Mouse (Mus musculus): Measurements from ENCODE around the gene Cpeb3.

Cpeb3 gene

DNA sequence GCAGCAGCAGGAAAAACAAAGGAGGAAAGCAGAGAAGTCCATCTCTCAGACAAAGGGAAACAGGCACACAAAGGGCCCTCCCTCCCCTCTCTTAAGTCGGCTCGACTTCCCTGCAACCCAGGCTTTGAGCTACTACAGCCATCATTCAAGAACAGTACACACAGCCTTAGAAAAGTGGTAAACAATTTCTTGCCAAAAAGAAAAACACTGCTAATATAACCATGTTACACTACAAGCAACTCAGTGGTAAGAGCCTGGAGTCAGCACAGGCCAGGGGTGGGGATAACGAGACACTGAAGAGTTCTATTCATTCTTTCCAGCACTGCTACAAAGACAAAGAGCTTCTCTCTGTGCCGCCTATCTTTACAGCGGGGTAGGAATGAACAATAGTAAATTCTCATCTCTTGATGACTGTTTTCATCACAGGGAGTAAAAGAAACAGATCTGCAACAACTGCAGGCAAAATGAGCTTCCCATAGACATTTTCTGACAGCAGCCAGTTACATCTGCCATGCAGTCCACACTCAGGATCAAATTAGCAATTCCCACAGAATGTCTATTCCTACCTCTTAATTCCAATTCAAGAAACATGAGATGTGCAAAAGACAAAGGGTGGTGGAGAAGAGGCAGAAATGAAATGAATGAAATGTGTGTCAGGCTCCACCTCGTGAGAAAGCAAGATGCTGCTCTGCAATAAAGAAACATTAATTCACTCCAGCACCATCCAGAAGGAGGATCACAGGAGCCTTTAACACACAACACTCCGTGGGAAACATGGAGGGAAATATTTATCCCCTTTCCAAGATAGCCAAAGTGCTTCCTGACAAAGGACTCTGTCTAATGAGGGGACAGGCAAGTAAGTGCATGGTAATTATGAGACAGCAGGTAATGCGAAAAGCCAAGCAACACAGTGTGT lies 118.0 kb downstream of the Cpeb3 start:
- no peak for ATAC-seq (ENCODE audit: insufficient number of reproducible peaks, low FRiP score, low TSS enrichment)

DNA sequence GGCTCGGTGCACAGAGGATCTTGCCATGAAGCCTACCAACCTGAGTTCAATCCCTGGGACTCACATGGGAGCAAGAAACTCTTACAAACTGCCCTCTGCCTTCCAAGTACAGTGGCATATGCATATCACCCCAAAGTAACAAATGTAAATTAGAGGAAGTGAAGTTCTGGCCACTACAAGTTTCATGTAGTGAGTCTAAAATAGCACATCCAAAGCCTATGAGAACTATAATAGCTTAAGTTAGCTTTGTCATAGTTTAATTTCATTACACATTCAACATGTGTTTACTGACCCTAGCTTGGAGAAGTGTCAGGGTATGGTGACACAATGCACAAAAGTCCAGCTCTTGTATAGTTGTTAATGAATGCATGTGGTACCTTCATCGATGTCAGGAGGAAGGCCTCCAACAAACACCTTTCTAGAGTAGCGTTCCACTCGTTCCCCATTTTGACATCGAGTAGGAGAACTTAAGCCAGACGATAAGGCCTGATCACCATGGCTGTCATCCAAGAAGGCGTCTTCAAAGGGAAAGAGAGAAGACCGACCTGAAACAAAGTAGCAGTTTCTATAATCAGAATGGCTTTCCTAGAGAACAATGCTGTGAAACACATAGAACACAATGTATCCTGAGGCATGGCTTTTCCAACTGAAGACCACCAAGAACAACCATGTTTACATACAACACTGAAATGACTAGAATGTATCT lies 120.2 kb downstream of the Cpeb3 start:
- no peak for ATAC-seq (ENCODE audit: insufficient number of reproducible peaks, low FRiP score, low TSS enrichment)

GRCm38 (mm10) chr19:37084546-37084945 lies 123.9 kb downstream of the Cpeb3 start:
- no peak for ATAC-seq (ENCODE audit: insufficient number of reproducible peaks, low FRiP score, low TSS enrichment)

- ATAC-seq (ENCODE audit: insufficient number of reproducible peaks, low FRiP score, low TSS enrichment) = no peak
Measured at GRCm38 (mm10) chr19:37081467-37081866, 126.9 kb downstream of the Cpeb3 start.

- ATAC-seq (ENCODE audit: insufficient number of reproducible peaks, low FRiP score, low TSS enrichment) = no peak
Measured at GRCm38 (mm10) chr19:37079151-37079550, 129.2 kb downstream of the Cpeb3 start.

DNA sequence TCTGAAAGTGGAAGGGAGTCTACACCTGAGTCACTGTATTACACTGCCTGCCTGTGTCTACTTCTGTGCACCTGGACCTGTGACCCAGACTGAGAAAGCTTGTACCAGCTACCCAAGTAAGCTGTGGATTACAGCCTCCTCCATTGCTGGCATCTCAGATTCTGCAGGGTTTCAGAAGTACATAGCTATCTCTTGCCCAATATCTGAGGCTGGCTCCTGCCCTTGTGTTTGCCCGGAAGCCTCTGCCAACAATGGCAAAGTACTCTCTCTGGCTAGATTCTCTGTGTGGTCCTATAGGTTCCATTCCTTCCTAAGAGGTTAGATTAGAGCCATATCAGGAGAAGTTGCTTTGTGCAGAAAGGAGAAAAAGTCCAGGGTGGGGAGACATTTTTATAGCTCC lies 129.8 kb downstream of the Cpeb3 start:
- no peak for ATAC-seq (ENCODE audit: insufficient number of reproducible peaks, low FRiP score, low TSS enrichment)

GRCm38 (mm10) chr19:37078064-37078463 lies 130.3 kb downstream of the Cpeb3 start:
- ATAC-seq (ENCODE audit: insufficient number of reproducible peaks, low FRiP score, low TSS enrichment) = peak; percentile 51; the same call in 1 of the 2 replicates

DNA sequence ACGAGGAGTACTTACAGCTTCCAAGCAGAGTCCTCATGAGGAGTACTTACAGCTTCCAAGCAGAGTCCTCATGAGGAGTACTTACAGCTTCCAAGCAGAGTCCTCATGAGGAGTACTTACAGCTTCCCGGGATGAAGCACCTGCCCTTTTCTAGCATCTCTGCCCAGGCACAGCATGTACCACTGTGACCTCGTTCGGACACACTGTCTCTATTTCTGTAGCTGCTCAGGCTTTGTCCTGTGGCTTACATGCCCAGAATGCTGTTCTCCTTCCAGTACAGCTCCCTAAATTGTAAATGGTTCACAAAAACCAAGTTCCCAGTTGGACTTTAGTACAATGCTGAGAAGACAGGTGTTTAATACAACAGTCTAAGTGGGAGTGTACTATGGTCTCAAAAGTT lies 131.1 kb downstream of the Cpeb3 start:
- peak; percentile 91 for ATAC-seq (ENCODE audit: insufficient number of reproducible peaks, low FRiP score, low TSS enrichment)

- ATAC-seq (ENCODE audit: insufficient number of reproducible peaks, low FRiP score, low TSS enrichment) = no peak
Measured at GRCm38 (mm10) chr19:37076646-37077045, 131.8 kb downstream of the Cpeb3 start.

DNA sequence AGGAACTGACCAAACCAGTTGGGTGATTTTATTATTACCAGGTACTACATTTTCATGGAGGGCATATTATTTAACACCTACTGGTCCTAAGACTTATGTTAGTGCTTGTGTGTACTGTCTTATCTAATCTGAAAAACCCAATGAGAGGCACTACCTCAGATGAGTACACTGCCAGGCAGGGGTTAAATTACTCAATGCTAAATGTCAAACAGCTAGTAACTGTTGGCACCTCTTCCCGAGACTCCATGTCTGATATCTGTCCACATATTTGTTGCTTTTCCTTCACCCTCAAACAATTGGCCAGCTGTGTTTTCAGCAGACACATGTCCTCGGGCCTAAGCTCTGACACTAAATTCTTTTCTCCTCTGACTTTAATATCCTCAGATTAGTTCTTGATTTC lies 132.3 kb downstream of the Cpeb3 start:
- no peak for ATAC-seq (ENCODE audit: insufficient number of reproducible peaks, low FRiP score, low TSS enrichment)

DNA sequence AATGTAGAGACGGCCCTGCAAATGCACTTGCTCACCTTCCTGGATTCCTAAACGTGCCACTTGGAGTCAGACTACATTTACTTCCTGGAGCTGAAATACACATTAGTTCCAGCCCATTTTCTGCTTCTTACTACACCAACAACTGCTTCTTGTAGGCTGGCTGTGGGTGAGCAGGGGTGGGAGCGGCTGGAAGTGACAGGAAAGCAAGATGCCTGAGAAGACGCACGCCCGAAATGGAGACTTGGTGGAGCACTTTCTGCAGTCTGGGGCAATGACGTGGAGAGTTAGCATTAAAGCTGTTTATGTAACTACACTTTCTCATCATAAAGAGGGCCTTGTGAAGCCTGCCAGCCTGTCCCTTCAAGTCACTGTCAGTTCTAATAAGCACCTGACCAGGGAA lies 132.7 kb downstream of the Cpeb3 start:
- no peak for ATAC-seq (ENCODE audit: insufficient number of reproducible peaks, low FRiP score, low TSS enrichment)

DNA sequence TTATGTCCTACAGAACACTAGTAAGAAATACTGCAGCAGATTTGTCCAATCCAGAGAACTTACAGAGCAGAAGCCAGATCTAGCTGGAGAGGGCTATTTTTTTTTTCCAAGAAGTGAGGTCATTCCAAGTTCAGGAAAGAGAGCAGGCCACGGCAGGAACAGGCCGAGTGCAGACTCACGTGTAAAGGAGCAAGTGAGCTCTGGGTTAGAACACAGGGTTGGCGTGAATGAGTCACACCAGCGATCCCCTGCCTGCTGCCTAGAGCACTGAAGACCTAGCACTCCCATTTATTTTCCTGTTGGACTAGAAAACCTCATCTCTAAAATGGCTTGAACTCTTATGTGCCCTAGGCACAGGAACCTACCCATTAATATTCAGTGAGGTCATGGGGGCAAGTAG lies 133.7 kb downstream of the Cpeb3 start:
- no peak for ATAC-seq (ENCODE audit: insufficient number of reproducible peaks, low FRiP score, low TSS enrichment)

DNA sequence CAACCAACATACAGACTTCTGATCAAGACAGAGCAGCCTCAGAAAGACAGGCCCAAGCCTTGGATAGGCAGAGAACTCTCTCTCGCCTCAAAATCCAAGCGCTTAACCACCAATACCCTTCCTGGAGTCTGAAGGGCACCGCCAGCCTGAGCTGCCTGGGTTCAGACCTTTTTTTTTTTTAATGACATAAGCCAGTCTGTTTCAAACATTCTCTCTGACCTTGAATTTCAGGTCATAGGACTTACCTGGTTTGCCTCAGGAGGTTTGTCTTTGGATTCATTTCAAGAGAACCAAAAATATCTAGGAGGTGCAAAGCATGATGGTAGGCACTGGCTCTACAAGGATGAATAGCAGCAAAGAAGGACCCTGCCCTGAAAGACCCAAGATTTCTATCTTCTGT lies 134.1 kb downstream of the Cpeb3 start:
- no peak for ATAC-seq (ENCODE audit: insufficient number of reproducible peaks, low FRiP score, low TSS enrichment)

GRCm38 (mm10) chr19:37072871-37073629 lies 135.4 kb downstream of the Cpeb3 start:
- ATAC-seq (ENCODE audit: insufficient number of reproducible peaks, low FRiP score, low TSS enrichment) = no peak

GRCm38 (mm10) chr19:37069243-37069642 lies 139.2 kb downstream of the Cpeb3 start:
- no peak for ATAC-seq (ENCODE audit: insufficient number of reproducible peaks, low FRiP score, low TSS enrichment)

- no peak for ATAC-seq (ENCODE audit: insufficient number of reproducible peaks, low FRiP score, low TSS enrichment)
Measured at GRCm38 (mm10) chr19:37060078-37060477, 148.3 kb downstream of the Cpeb3 start.

DNA sequence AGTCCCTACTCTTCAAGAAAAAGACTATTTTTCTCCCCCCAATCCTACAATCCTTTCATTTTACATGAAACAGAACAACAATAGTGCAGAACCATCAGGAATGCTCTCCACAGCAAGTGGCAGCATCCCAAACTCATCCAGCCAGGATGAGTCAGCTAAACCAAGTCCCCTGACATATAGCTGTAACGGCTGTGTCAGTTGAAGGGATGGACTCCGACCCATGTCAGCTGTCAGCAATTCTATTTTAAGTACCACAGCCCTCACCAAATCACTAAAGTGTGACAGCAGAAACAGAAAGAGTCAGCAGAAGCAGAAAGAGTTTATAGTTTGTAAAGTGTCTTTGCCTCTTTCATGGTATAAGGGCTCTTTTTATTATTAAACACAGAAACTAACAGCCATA lies 148.8 kb downstream of the Cpeb3 start:
- peak; percentile 68; the same call in 1 of the 2 replicates for ATAC-seq (ENCODE audit: insufficient number of reproducible peaks, low FRiP score, low TSS enrichment)

GRCm38 (mm10) chr19:37057161-37057905 lies 151.1 kb downstream of the Cpeb3 start:
- no peak for ATAC-seq (ENCODE audit: insufficient number of reproducible peaks, low FRiP score, low TSS enrichment)

GRCm38 (mm10) chr19:37055976-37056556 lies 152.3 kb downstream of the Cpeb3 start:
- no peak for ATAC-seq (ENCODE audit: insufficient number of reproducible peaks, low FRiP score, low TSS enrichment)

Measured in cerebellum, adult (tissue).